Mouse (Mus musculus) lung, postnatal 0 days (tissue): ENCODE data around the gene Nkx2-3.

Source experiments
- CTCF ChIP-seq: IDR thresholded peaks from 2 replicates; pipeline ENCODE4 v1.5.1; 2016; ENCODE audit warnings: antibody characterized with exemption, mild to moderate bottlenecking
- EP300 ChIP-seq: IDR thresholded peaks from 2 replicates; pipeline ENCODE4 v1.6.1; 2016; ENCODE audit warnings: antibody characterized with exemption, mild to moderate bottlenecking, control low read depth

DNA sequence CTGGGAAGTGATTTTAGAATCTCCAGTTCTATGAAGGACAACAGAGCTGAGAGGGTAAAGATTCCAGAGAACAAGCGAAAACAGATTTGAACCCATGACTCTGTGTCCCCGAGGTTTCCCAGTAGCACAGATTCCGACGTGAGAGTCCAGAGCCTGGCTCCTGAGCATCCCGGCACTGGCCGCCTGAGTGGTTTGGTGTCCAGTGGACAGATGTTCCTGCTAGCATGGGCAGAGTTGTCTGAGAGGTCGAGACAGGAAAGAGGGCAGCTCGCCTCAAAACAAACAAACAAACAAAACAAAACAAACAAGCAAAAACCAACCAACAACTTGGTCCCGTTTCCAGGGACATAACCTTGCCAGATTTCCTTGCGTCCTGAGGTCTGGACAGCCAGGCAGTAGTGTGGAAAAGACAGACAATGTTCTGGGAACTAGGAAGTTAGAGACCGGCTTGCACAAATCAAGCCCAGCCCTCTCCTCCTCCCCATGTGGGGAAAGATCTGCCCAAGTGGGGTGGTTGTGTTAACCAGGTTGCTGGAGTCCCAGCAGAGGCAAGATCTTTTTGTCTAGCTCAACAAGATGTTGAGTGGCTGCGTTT is 10.0 kb upstream of the Nkx2-3 start:
- TF ChIP-seq CTCF (no peak), EP300 (no peak)
